Mouse (Mus musculus) kidney, embryonic 16.5 days (tissue): ENCODE measurements at regions not wholly inside any gene's neighbourhood (a gene's known extent, or its start where the extent isn't known, plus 50 kb on each side); places are given as distances from the start of the nearest gene placed in this dataset.

Experiments used
- ATAC-seq: fragments of 200-750 bp; cut with Nextera tagmentation; 2 replicates; pipeline ENCODE4 v1.8.0; 2017; ENCODE audit warnings: moderate TSS enrichment; ENCODE audit not compliant: low FRiP score, low TSS enrichment
- H3K27ac ChIP-seq: fragments of 300-500 bp; sonication (generic); 2 replicates; pipeline ENCODE4 v1.5.1; 2014; ENCODE audit warnings: low read length
- H3K27me3 ChIP-seq: fragments of 300-500 bp; sonication (generic); 2 replicates; pipeline ENCODE4 v1.6.1; 2014; ENCODE audit warnings: low read length, control low read depth, mixed read lengths; ENCODE audit not compliant: insufficient read depth
- H3K36me3 ChIP-seq: fragments of 300-500 bp; sonication (generic); 2 replicates; pipeline ENCODE4 v1.6.1; 2014; ENCODE audit warnings: low read length, control low read depth, mixed read lengths; ENCODE audit not compliant: insufficient read depth
- H3K4me1 ChIP-seq: fragments of 300-500 bp; sonication (generic); 2 replicates; pipeline ENCODE4 v1.6.1; 2014; ENCODE audit warnings: low read length, control low read depth, mixed read lengths; ENCODE audit not compliant: insufficient read depth
- H3K4me2 ChIP-seq: fragments of 300-500 bp; sonication (generic); replicated peaks from 2 replicates; pipeline ENCODE4 v1.6.1; 2014; ENCODE audit warnings: low read depth, low read length
- H3K4me3 ChIP-seq: fragments of 300-500 bp; sonication (generic); 2 replicates; pipeline ENCODE4 v1.5.1; 2014; ENCODE audit warnings: mild to moderate bottlenecking, low read length
- H3K9ac ChIP-seq: fragments of 300-500 bp; sonication (generic); replicated peaks from 2 replicates; pipeline ENCODE4 v1.6.1; 2014; ENCODE audit warnings: low read length
- H3K9me3 ChIP-seq: fragments of 300-500 bp; sonication (generic); 2 replicates; pipeline ENCODE4 v1.6.1; 2016; ENCODE audit warnings: low read length, control low read depth
- WGBS: fragments of 180-500 bp; shearing (Covaris S2); extraction: QIAGEN DNeasy Blood & Tissue Kit; methylation state at CpG from one replicate; pipeline ENCODE4 v1.1.7; 2014; 5-methylcytosine and 5-hydroxymethylcytosine counted together

DNA sequence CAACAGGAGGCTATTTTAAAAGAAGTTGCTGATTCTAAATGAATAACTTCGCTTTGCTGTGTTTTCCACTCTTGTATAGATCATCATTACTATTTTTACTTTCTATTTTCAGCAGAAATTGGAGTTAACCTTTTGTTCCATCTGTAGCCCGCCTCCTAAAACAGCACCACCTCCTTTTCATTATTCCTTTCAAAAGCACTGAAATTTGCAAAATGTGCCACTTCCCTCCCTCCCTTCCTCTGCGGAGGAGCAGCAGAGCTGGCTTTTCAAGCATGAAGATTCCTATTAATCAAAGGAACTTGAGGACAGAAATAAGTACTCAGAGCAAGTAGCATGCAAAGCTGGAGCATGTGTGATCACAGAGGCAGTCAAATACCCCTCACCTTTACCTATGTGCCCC, 497.7 kb downstream of the Nsun3 start:
- no peak for ATAC-seq
- WGBS: 52% methylated on average over 3 of the region's 3 CpGs

More for the DNA sequence above, 497.7 kb downstream of the Nsun3 start:
- Histone ChIP-seq H3K9me3 (no peaks in the 10 kb centered on the region), H3K4me1 (no peaks in the 10 kb centered on the region), H3K4me2 (no peak overlapping the region), H3K9ac (no peak overlapping the region), H3K36me3 (no peaks in the 10 kb centered on the region), H3K27ac (no peak overlapping the region), H3K4me3 (no peak overlapping the region), H3K27me3 (no peaks in the 10 kb centered on the region)
